Mouse (Mus musculus) CH12.LX (cell line): ENCODE results near the gene Ptprb. TPM values are rescaled to one million over a fixed set of nuclear protein-coding genes. Genes with fewer than 3 reads are reported as not detected.

Source experiments
- DNase-seq: peaks from one replicate; pipeline ENCODE4 v3.0.0-alpha.2; 2013; ENCODE audit errors: extremely low read depth
- H3K27ac ChIP-seq: 2 replicates; pipeline ENCODE4 v1.5.1; 2012; ENCODE audit warnings: low read depth, mild to moderate bottlenecking, control low read depth, moderate library complexity; ENCODE audit not compliant: insufficient read depth
- H3K27me3 ChIP-seq: replicated peaks from 2 replicates; pipeline ENCODE3; 2012; ENCODE audit warnings: inconsistent platforms
- H3K36me3 ChIP-seq, 2 experiments: replicated peaks in 1 of 2; 2 replicates each; pipeline versions ENCODE3 to v1.6.1; 2012; ENCODE audit warnings: inconsistent platforms in 1 of 2, low read length in 1 of 2, mild to moderate bottlenecking in 1 of 2, mixed read lengths in 1 of 2, moderate library complexity in 1 of 2; ENCODE audit not compliant: control insufficient read depth in 1 of 2, insufficient read depth in 1 of 2
- H3K4me1 ChIP-seq, 2 experiments: 2 replicates each; pipeline ENCODE4 v1.6.1; 2012; ENCODE audit warnings: inconsistent platforms in 1 of 2, moderate library complexity in 1 of 2; ENCODE audit not compliant: insufficient read depth in 2 of 2, control insufficient read depth in 1 of 2
- H3K4me2 ChIP-seq: 2 replicates; pipeline ENCODE4 v1.6.1; 2012; ENCODE audit warnings: low read depth, mild to moderate bottlenecking, control low read depth; ENCODE audit not compliant: poor library complexity, insufficient read depth, severe bottlenecking
- H3K4me3 ChIP-seq, 3 experiments: fragments of 150-350 bp in 1 of 3; sonication (generic) in 1 of 3; replicated peaks in 1 of 3; 2 replicates each; pipeline versions ENCODE3 to v1.5.1; 2011 to 2012; ENCODE audit warnings: low read depth in 2 of 3, low read length in 2 of 3, mild to moderate bottlenecking in 2 of 3, moderate library complexity in 2 of 3, control low read depth in 1 of 3, improper control_type of control experiment in 1 of 3, inconsistent platforms in 1 of 3, mixed read lengths in 1 of 3; ENCODE audit not compliant: poor library complexity in 1 of 3
- H3K79me2 ChIP-seq: replicated peaks from 2 replicates; pipeline ENCODE4 v1.6.1; 2012; ENCODE audit warnings: mild to moderate bottlenecking, moderate library complexity; ENCODE audit not compliant: control insufficient read depth, poor library complexity, insufficient read depth, severe bottlenecking; ENCODE audit errors: extremely low read depth
- H3K9ac ChIP-seq: 2 replicates; pipeline ENCODE4 v1.6.1; 2012; ENCODE audit warnings: low read depth, mild to moderate bottlenecking, control low read depth, moderate library complexity; ENCODE audit not compliant: insufficient read depth
- H3K9me3 ChIP-seq: replicated peaks from 2 replicates; pipeline ENCODE3; 2012; ENCODE audit warnings: low read length, inconsistent platforms, mixed read lengths
- CHD1 ChIP-seq: IDR thresholded peaks from 2 replicates; pipeline ENCODE4 v1.6.1; 2012; ENCODE audit warnings: low read depth, low read length, improper control_type of control experiment, inconsistent platforms
- CHD2 ChIP-seq: IDR thresholded peaks from 2 replicates; pipeline ENCODE4 v1.6.1; 2011; ENCODE audit warnings: low read length, improper control_type of control experiment
- CTCF ChIP-seq, 2 experiments: IDR thresholded peaks in 1 of 2; conservative IDR thresholded peaks in 1 of 2; 2 replicates each; pipeline ENCODE4 v1.5.1; 2011 to 2012; ENCODE audit warnings: low read depth in 2 of 2, low read length in 2 of 2, improper control_type of control experiment in 1 of 2, inconsistent platforms in 1 of 2, mild to moderate bottlenecking in 1 of 2, moderate library complexity in 1 of 2
- E2F4 ChIP-seq: IDR thresholded peaks from 2 replicates; pipeline ENCODE4 v1.6.1; 2011; ENCODE audit warnings: low read depth, low read length, improper control_type of control experiment; ENCODE audit not compliant: insufficient replicate concordance
- ELF1 ChIP-seq: IDR thresholded peaks from 2 replicates; pipeline ENCODE4 v1.6.1; 2014; ENCODE audit warnings: low read depth, mild to moderate bottlenecking, inconsistent platforms, low read length, improper control_type of control experiment
- EP300 ChIP-seq: IDR thresholded peaks from 2 replicates; pipeline ENCODE4 v1.6.1; 2011; ENCODE audit warnings: low read length, improper control_type of control experiment
- ETS1 ChIP-seq: conservative IDR thresholded peaks from 2 replicates; pipeline ENCODE4 v1.6.1; 2012; ENCODE audit warnings: low read depth, mild to moderate bottlenecking, inconsistent platforms, low read length, improper control_type of control experiment, moderate library complexity
- GABPA ChIP-seq: IDR thresholded peaks from 2 replicates; pipeline ENCODE4 v1.6.1; 2012; ENCODE audit warnings: low read depth, low read length, improper control_type of control experiment, inconsistent platforms; ENCODE audit not compliant: insufficient replicate concordance
- HCFC1 ChIP-seq: IDR thresholded peaks from 2 replicates; pipeline ENCODE4 v1.6.1; 2012; ENCODE audit warnings: low read depth, mild to moderate bottlenecking, inconsistent platforms, low read length, improper control_type of control experiment
- JUN ChIP-seq: IDR thresholded peaks from 2 replicates; pipeline ENCODE4 v1.6.1; 2011; ENCODE audit warnings: low read depth, mild to moderate bottlenecking, low read length, improper control_type of control experiment, moderate library complexity; ENCODE audit not compliant: insufficient read depth
- JUND ChIP-seq: conservative IDR thresholded peaks from 2 replicates; pipeline ENCODE4 v1.6.1; 2011; ENCODE audit warnings: low read depth, low read length, improper control_type of control experiment
- KAT2A ChIP-seq: IDR thresholded peaks from 2 replicates; pipeline ENCODE4 v1.6.1; 2012; ENCODE audit warnings: low read length, improper control_type of control experiment, inconsistent platforms; ENCODE audit not compliant: insufficient replicate concordance
- MAFK ChIP-seq: IDR thresholded peaks from 2 replicates; pipeline ENCODE4 v1.6.1; 2011; ENCODE audit warnings: low read length, improper control_type of control experiment; ENCODE audit not compliant: insufficient replicate concordance
- MXI1 ChIP-seq: IDR thresholded peaks from 2 replicates; pipeline ENCODE4 v1.6.1; 2011; ENCODE audit warnings: mild to moderate bottlenecking, low read depth, low read length, improper control_type of control experiment
- MYC ChIP-seq: IDR thresholded peaks from 2 replicates; pipeline ENCODE4 v1.6.1; 2011; ENCODE audit warnings: low read depth, mild to moderate bottlenecking, improper control_type of control experiment, low read length
- NELFE ChIP-seq: IDR thresholded peaks from 2 replicates; pipeline ENCODE4 v1.6.1; 2011; ENCODE audit warnings: low read depth, low read length, improper control_type of control experiment
- POLR2A ChIP-seq: IDR thresholded peaks from 2 replicates; pipeline ENCODE4 v1.6.1; 2011; ENCODE audit warnings: low read depth, mild to moderate bottlenecking, improper control_type of control experiment, low read length
- POLR2AphosphoS2 ChIP-seq: IDR thresholded peaks from 2 replicates; pipeline ENCODE4 v1.6.1; 2011; ENCODE audit warnings: low read depth, low read length, improper control_type of control experiment
- RAD21 ChIP-seq: IDR thresholded peaks from 2 replicates; pipeline ENCODE4 v1.6.1; 2011; ENCODE audit warnings: low read depth, mild to moderate bottlenecking, low read length, improper control_type of control experiment, moderate library complexity
- RCOR1 ChIP-seq: conservative IDR thresholded peaks from 2 replicates; pipeline ENCODE4 v1.6.1; 2012; ENCODE audit warnings: low read depth, mild to moderate bottlenecking, inconsistent platforms, low read length, improper control_type of control experiment
- SIN3A ChIP-seq: IDR thresholded peaks from 2 replicates; pipeline ENCODE4 v1.6.1; 2012; ENCODE audit warnings: low read length, improper control_type of control experiment, inconsistent platforms
- SMC3 ChIP-seq: IDR thresholded peaks from 2 replicates; pipeline ENCODE4 v1.6.1; 2011; ENCODE audit warnings: low read depth, low read length, improper control_type of control experiment
- TBP ChIP-seq: conservative IDR thresholded peaks from 2 replicates; pipeline ENCODE4 v1.6.1; 2011; ENCODE audit warnings: low read depth, low read length, improper control_type of control experiment
- TCF12 ChIP-seq: IDR thresholded peaks from 2 replicates; pipeline ENCODE4 v1.6.1; 2014; ENCODE audit warnings: low read depth, mild to moderate bottlenecking, inconsistent platforms, low read length, improper control_type of control experiment
- USF1 ChIP-seq: IDR thresholded peaks from 2 replicates; pipeline ENCODE4 v1.6.1; 2014; ENCODE audit warnings: low read depth, mild to moderate bottlenecking, inconsistent platforms, low read length, improper control_type of control experiment
- USF2 ChIP-seq: conservative IDR thresholded peaks from 2 replicates; pipeline ENCODE4 v1.6.1; 2011; ENCODE audit warnings: low read depth, low read length, improper control_type of control experiment
- ZC3H11A ChIP-seq: IDR thresholded peaks from 2 replicates; pipeline ENCODE4 v1.6.1; 2012; ENCODE audit warnings: low read depth, mild to moderate bottlenecking, inconsistent platforms, low read length, improper control_type of control experiment
- ZNF384 ChIP-seq: IDR thresholded peaks from 2 replicates; pipeline ENCODE4 v1.6.1; 2012; ENCODE audit warnings: low read depth, low read length, improper control_type of control experiment, inconsistent platforms
- dilution Hi-C: fragments of 300-500 bp; cut with MboI; formaldehyde crosslinking; loops from 2 replicates; pipeline ENCODE4 v1.14.3; 2020; ENCODE audit warnings: low sequenced_read_pairs; ENCODE audit not compliant: extremely low pct_unique_long_range_greater_than_20kb, extremely low pct_ligation_motif_present
- in situ Hi-C: fragments of 300-500 bp; cut with MboI; formaldehyde crosslinking; loops from 3 replicates; pipeline ENCODE4 v1.14.3; 2019; ENCODE audit warnings: low sequenced_read_pairs, low pct_ligation_motif_present, low pct_unique_long_range_greater_than_20kb, mixed read lengths
- polyA plus RNA-seq: library from polyadenylated mRNA; unstranded; fragments of >175 nt; gene quantifications from 2 replicates; pipeline ENCODE4 v1.2.1, GENCODE M21; 2012; ENCODE audit warnings: low read depth; ENCODE audit not compliant: insufficient read length
- total RNA-seq, 2 experiments: library from RNA; depleted of rRNA; stranded (reverse); fragments of 300-350 nt in 1 of 2; fragments of >200 nt in 1 of 2; gene quantifications; 2 replicates each; pipeline ENCODE4 v1.2.3; 2012 to 2014

Ptprb gene
- total and polyA plus RNA-seq, 3 experiments: not detected

DNA sequence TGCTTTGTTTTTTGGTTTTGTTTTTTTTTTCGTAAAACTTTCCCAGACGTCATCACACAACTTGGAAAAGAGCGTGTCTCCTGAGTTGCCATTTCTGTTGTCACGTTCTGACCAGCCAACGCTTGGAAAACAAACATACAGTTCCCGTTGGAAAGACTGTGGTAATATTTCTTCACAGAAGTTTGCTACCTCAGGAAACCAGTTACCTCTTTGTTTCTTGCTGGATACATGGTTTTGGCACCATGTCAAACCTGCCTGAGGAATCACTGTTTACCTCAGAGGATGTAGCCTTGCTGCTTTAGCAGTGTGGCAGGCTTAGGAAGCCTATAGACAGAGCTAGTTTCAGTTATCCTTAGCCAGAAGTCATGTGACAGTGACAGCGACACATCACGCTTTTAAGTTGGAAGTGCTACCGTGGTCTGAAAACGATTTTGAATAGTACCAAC is 3.8 kb upstream of the Ptprb start:
- dilution Hi-C loops (no loop called here), in situ Hi-C loops (no loop called here)
- no peaks in the 10 kb centered on the region for H3K27me3 ChIP-seq
- no peak overlapping the region for H3K4me3 ChIP-seq
- H3K9me3 ChIP-seq: no peaks in the 10 kb centered on the region
- no peaks in the 10 kb centered on the region for H3K79me2 ChIP-seq
- H3K4me1 ChIP-seq: peaks cover 2 to 10% of the 10 kb centered on the region in 2 experiments; a peak in 3 of 4 replicates
- no peak overlapping the region for H3K27ac ChIP-seq
- TF ChIP-seq MYC (no peak), MXI1 (no peak), GABPA (no peak), MAFK (no peak), ZNF384 (no peak), TBP (no peak), EP300 (no peak), RCOR1 (no peak), POLR2AphosphoS2 (no peak), USF1 (no peak), NELFE (no peak), POLR2A (no peak), USF2 (no peak), SMC3 (no peak), TCF12 (no peak), HCFC1 (no peak), CHD1 (no peak), KAT2A (no peak), CTCF (conservative IDR thresholded peaks at IDR 0.05 in 1 of 2, IDR thresholded peaks at IDR 0.05 in 1 of 2; ENCODE audit: low read depth in 2 of 2, low read length in 2 of 2) (no peak), E2F4 (no peak)
- TF ChIP-seq, all 38 proteins: peak for 0
- no peak overlapping the region for H3K4me2 ChIP-seq
- no peaks in the 10 kb centered on the region for H3K36me3 ChIP-seq
- no peak overlapping the region for H3K9ac ChIP-seq
- DNase-seq: no peak

DNA sequence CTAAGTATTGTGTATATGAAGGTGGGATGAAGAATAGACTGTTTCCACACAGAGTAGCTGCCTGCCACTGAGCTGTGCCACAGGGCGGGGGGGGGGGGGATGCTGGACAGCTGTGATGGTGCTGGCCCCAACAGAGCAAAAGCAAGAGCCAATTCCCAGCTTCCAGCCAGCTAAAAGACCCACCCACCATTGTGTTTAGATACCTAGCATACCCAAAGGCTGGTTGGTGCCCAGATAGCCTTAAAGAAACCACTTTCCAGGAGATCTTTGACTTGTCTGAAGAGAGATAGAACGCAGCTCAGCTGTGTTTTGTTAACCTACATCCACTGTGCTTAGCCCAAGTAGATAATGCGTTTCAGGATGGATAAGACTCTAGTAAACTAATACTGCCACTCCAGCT is 3.2 kb upstream of the Ptprb start:
- Histone ChIP-seq H3K9ac (no peak overlapping the region), H3K4me2 (no peak overlapping the region), H3K4me1 (peaks cover 2 to 10% of the 10 kb centered on the region in 2 experiments; a peak in 3 of 4 replicates), H3K27ac (no peak overlapping the region), H3K27me3 (no peaks in the 10 kb centered on the region), H3K79me2 (no peaks in the 10 kb centered on the region), H3K36me3 (no peaks in the 10 kb centered on the region), H3K4me3 (no peak overlapping the region), H3K9me3 (no peaks in the 10 kb centered on the region)
- in situ Hi-C loops: no loop called here
- TF ChIP-seq JUND: no peak
- TF ChIP-seq MYC: no peak
- no peak for TF ChIP-seq ZC3H11A
- no peak for TF ChIP-seq ELF1
- no peak for TF ChIP-seq RAD21
- TF ChIP-seq EP300: no peak
- TF ChIP-seq USF1: no peak
- no peak for TF ChIP-seq ETS1
- no peak for TF ChIP-seq POLR2A
- TF ChIP-seq CHD2: no peak
- no peak for TF ChIP-seq USF2
- TF ChIP-seq JUN: no peak
- no peak for TF ChIP-seq TBP
- TF ChIP-seq KAT2A: no peak
- no peak for TF ChIP-seq TCF12
- no peak for TF ChIP-seq HCFC1
- no peak for TF ChIP-seq SIN3A
- no peak for TF ChIP-seq ZNF384
- DNase-seq: no peak
- dilution Hi-C loops: no loop called here
